Mouse (Mus musculus) brain, embryonic 14.5 days (tissue): ENCODE measurements around the gene Zfp385b. TPM values are rescaled to one million over a fixed set of nuclear protein-coding genes. Genes with fewer than 3 reads are reported as not detected.

Experiments
- DNase-seq: peaks from one replicate; pipeline ENCODE4 v3.0.0-alpha.2; 2011; ENCODE audit warnings: low read depth
- CTCF ChIP-seq: fragments of 200-500 bp; IDR thresholded peaks from 2 replicates; pipeline ENCODE4 v1.5.1; 2012; ENCODE audit warnings: inconsistent platforms, mild to moderate bottlenecking, moderate library complexity, borderline replicate concordance; ENCODE audit not compliant: insufficient read depth, insufficient read length; ENCODE audit errors: extremely low read depth
- POLR2A ChIP-seq: fragments of 200-500 bp; IDR thresholded peaks from 2 replicates; pipeline ENCODE4 v1.6.1; 2012; ENCODE audit warnings: mild to moderate bottlenecking, inconsistent platforms, borderline replicate concordance; ENCODE audit not compliant: poor library complexity, insufficient read depth, insufficient read length, severe bottlenecking; ENCODE audit errors: extremely low read depth
- polyA plus RNA-seq: library from polyadenylated mRNA; depleted of rRNA; stranded (reverse); fragments of >200 nt; gene quantifications from 2 replicates; pipeline ENCODE4 v1.2.3, GENCODE M21; 2012

Zfp385b gene
- polyA plus RNA-seq, 1 experiment, result 13.8 TPM

- TF ChIP-seq POLR2A (no peak), CTCF (no peak)
- no peak for DNase-seq
Measured at GRCm38 (mm10) chr2:77567528-77568435, 251.7 kb downstream of the Zfp385b start.

- TF ChIP-seq POLR2A, result no peak
- TF ChIP-seq CTCF, result no peak
- DNase-seq, result no peak
Measured at GRCm38 (mm10) chr2:77563706-77564105, 255.7 kb downstream of the Zfp385b start.

GRCm38 (mm10) chr2:77561941-77562340 is 257.5 kb downstream of the Zfp385b start:
- TF ChIP-seq CTCF, result no peak
- no peak for TF ChIP-seq POLR2A
- no peak for DNase-seq

- no peak for DNase-seq
- no peak for TF ChIP-seq CTCF
- TF ChIP-seq POLR2A, result no peak
Measured at GRCm38 (mm10) chr2:77556938-77557337, 262.5 kb downstream of the Zfp385b start.

- TF ChIP-seq POLR2A, result no peak
- no peak for TF ChIP-seq CTCF
- no peak for DNase-seq
Measured at GRCm38 (mm10) chr2:77555980-77556379, 263.5 kb downstream of the Zfp385b start.

GRCm38 (mm10) chr2:77552675-77553074 is 266.8 kb downstream of the Zfp385b start:
- no peak for TF ChIP-seq CTCF
- peak; percentile 25 for DNase-seq

GRCm38 (mm10) chr2:77543388-77543787 is 276.1 kb downstream of the Zfp385b start:
- no peak for TF ChIP-seq POLR2A
- no peak for TF ChIP-seq CTCF
- no peak for DNase-seq

GRCm38 (mm10) chr2:77542605-77543004 is 276.8 kb downstream of the Zfp385b start:
- no peak for DNase-seq
- TF ChIP-seq CTCF, result no peak
- TF ChIP-seq POLR2A, result no peak

GRCm38 (mm10) chr2:77541681-77542080 is 277.8 kb downstream of the Zfp385b start:
- TF ChIP-seq POLR2A (no peak), CTCF (no peak)
- DNase-seq, result no peak

GRCm38 (mm10) chr2:77540860-77541259 is 278.6 kb downstream of the Zfp385b start:
- no peak for TF ChIP-seq POLR2A
- TF ChIP-seq CTCF, result no peak
- DNase-seq, result no peak

GRCm38 (mm10) chr2:77536556-77536955 is 282.9 kb downstream of the Zfp385b start:
- DNase-seq, result no peak
- TF ChIP-seq POLR2A (no peak), CTCF (no peak)
